8 mouse cellular contexts compared by ENCODE assay signal in the genomic region with DNA sequence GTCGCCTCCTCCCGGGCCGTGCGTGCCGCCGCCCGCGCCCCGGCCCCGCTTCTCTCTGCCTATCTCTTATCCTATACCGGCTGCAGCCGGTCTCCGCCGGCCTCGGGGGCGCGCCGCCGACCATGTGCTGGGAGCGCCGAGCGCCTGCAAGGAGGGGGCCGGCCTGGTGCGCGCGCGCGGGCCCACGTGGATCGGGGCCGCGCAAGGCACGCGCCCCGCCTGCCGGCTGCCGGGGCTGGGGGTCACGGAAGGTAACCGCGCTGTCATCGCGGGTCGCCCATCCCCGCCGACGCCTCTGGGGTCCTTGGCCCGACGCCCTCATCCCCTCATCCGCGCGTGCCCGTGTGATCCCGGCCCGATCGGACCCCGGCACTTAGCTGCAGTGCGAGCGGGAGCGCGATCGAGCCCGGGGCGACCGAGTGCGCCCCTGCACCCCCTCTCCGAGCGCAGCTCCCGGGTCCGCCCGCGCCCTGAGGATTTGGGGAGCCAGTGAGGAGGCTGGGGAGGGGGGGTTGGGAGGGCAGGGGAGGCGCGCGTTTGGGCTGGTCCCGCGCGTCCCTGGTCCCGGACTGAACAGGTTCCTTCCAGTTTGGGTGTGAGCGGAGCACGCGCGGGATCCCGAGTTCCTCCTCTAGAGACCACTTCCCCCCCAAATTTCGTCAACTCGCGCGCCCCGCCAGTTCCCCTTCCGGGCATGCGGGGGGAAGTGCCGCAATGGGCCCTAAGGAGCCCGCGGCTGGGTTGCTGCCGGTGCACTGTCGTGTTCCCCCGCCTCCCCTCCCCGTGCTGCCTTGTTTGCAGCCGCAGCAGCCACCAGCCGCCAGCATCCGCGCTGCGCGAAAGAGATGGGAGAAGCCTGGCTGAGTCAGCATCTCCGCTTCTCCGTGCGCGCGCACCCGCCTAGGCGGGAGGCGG. TPM values are rescaled to one million over a fixed set of nuclear protein-coding genes. Genes with fewer than 3 reads are reported as not detected.
A peak's percentile ranks its signal among the peaks of the same experiment; 100 is the strongest.
DNase-seq lines count a peak whose midpoint lies in the region; ATAC-seq and TF ChIP-seq lines count a peak whose summit lies in the region.

A gene (plus strand): TSS at position 204 of the 915 bp plus-strand sequence.
A gene (minus strand): TSS at position 428 of the 915 bp plus-strand sequence.

- H3K4me2 ChIP-seq in forebrain, postnatal 0 days (ENCODE audit: low read depth) = peak within 1 kb of the TSS; percentile 89
- H3K4me2 ChIP-seq in lung, embryonic 15.5 days = peak within 1 kb of the TSS; percentile 98

- H3K27ac ChIP-seq in MEL (ENCODE audit: control insufficient read depth, low read depth, low read length) = peak within 1 kb of the TSS; percentile 96
- peak within 1 kb of the TSS; percentile 97 for H3K27ac ChIP-seq in forebrain, postnatal 0 days (ENCODE audit: low read depth, low read length)
- H3K27ac ChIP-seq in lung, embryonic 15.5 days = peak within 1 kb of the TSS; percentile 85
- peak within 1 kb of the TSS; percentile 82 for H3K27ac ChIP-seq in olfactory bulb, adult 2 months (ENCODE audit: insufficient read depth, low read depth, low read length)

- ATAC-seq in forebrain, postnatal 0 days = peak; percentile 89
- ATAC-seq in lung, embryonic 15.5 days (ENCODE audit: borderline replicate concordance, extremely low read depth, low FRiP score, low TSS enrichment) = peak; percentile 85

- no peaks in the 10 kb centered on the region for H3K27me3 ChIP-seq in MEL (ENCODE audit: control insufficient read depth in 1 of 2, insufficient read depth in 2 of 2, low read length in 2 of 2)
- H3K27me3 ChIP-seq in forebrain, postnatal 0 days (ENCODE audit: insufficient read depth, low read length) = 0 out of 2 replicates have a peak, but pooled peaks cover 5% of the 10 kb centered on the region
- no peaks in the 10 kb centered on the region for H3K27me3 ChIP-seq in lung, embryonic 15.5 days

- no peaks in the 10 kb centered on the region for H3K9me3 ChIP-seq in MEL (replicated peaks; ENCODE audit: insufficient read depth, low read length)
- no peaks in the 10 kb centered on the region for H3K9me3 ChIP-seq in forebrain, postnatal 0 days (ENCODE audit: low read length)
- no peaks in the 10 kb centered on the region for H3K9me3 ChIP-seq in lung, embryonic 15.5 days

- peak; percentile 97 for DNase-seq in MEL (ENCODE audit: low read depth, low spot score)
- DNase-seq in cerebellum, adult 18-20 months = peak; percentile 89 to 91
- peak; percentile 92 for DNase-seq in forebrain, postnatal 0 days
- peak; percentile 86 for DNase-seq in heart, postnatal 4 days
- DNase-seq in layer of hippocampus, adult 9-10 months (ENCODE audit: low spot score) = peak; percentile 65
- DNase-seq in thymus, adult 18-20 months = peak; percentile 93 to 94

- TF ChIP-seq RAD21 in MEL (IDR thresholded peaks at IDR 0.05; ENCODE audit: low read depth, low read length) = no peak

- WGBS in forebrain, postnatal 0 days = 3% methylated on average over 87 of the region's 111 CpGs
- WGBS in lung, embryonic 15.5 days = under 1% methylated on average over 105 of the region's 111 CpGs
- under 1% methylated on average over 110 of the region's 111 CpGs for WGBS in olfactory bulb, adult 2 months

- H3K79me2 ChIP-seq in MEL (ENCODE audit: control insufficient read depth, insufficient read depth, low read length, poor library complexity) = peaks cover 48% of the 10 kb centered on the region

- peak; percentile 75 to 81 for TF ChIP-seq POLR2A in MEL (IDR thresholded peaks at IDR 0.05; ENCODE audit: control insufficient read depth in 1 of 2, insufficient read depth in 1 of 2, low read depth in 1 of 2, low read length in 2 of 2, poor library complexity in 1 of 2)
- TF ChIP-seq POLR2A in olfactory bulb, adult 2 months (IDR thresholded peaks at IDR 0.05; ENCODE audit: insufficient read depth, low read depth, low read length) = peak; percentile 71; the same call in 1 of the 2 replicates

- TF ChIP-seq EP300 in MEL (IDR thresholded peaks at IDR 0.05; ENCODE audit: low read depth in 1 of 2, low read length in 2 of 2) = peak in 1 of 2 experiments; percentile 39; a peak in 2 of 4 replicates

- peak within 1 kb of the TSS; percentile 94 to 98 for H3K4me3 ChIP-seq in MEL (ENCODE audit: control insufficient read depth in 1 of 2, insufficient read depth in 1 of 2, low read depth in 2 of 2, low read length in 2 of 2)
- peak within 1 kb of the TSS; percentile 93 for H3K4me3 ChIP-seq in forebrain, postnatal 0 days (ENCODE audit: low read depth, low read length)
- peak within 1 kb of the TSS; percentile 83 for H3K4me3 ChIP-seq in lung, embryonic 15.5 days
- H3K4me3 ChIP-seq in olfactory bulb, adult 2 months (ENCODE audit: insufficient read depth, low read depth, low read length) = peak within 1 kb of the TSS; percentile 73

- H3K4me1 ChIP-seq in MEL (ENCODE audit: control insufficient read depth in 1 of 2, insufficient read depth in 2 of 2, low read length in 2 of 2) = peaks cover 28 to 48% of the 10 kb centered on the region in 2 experiments
- no peaks in the 10 kb centered on the region; the same call in 1 of the 2 replicates for H3K4me1 ChIP-seq in forebrain, postnatal 0 days (ENCODE audit: insufficient read depth)
- H3K4me1 ChIP-seq in lung, embryonic 15.5 days = peaks cover 10% of the 10 kb centered on the region; the same call in 1 of the 2 replicates
- H3K4me1 ChIP-seq in olfactory bulb, adult 2 months (ENCODE audit: control insufficient read depth, insufficient read depth, low read length) = peaks cover 2% of the 10 kb centered on the region; the same call in 1 of the 2 replicates

- TF ChIP-seq CTCF in MEL (IDR thresholded peaks at IDR 0.05 in 2 of 3, conservative IDR thresholded peaks at IDR 0.05 in 1 of 3; ENCODE audit: control insufficient read depth in 1 of 3, insufficient read depth in 1 of 3, low read depth in 2 of 3, low read length in 3 of 3, poor library complexity in 1 of 3, severe bottlenecking in 1 of 3) = 0 out of 6 replicates have a peak, but pooled peaks of 1 of the 3 experiments have one; percentile 1
- no peak; the same call in 1 of the 2 replicates for TF ChIP-seq CTCF in forebrain, postnatal 0 days (IDR thresholded peaks at IDR 0.05; ENCODE audit: low read depth)
- TF ChIP-seq CTCF in olfactory bulb, adult 2 months (IDR thresholded peaks at IDR 0.05; ENCODE audit: insufficient read depth, low read depth, low read length) = no peak

- H3K36me3 ChIP-seq in MEL (ENCODE audit: control insufficient read depth in 1 of 2, insufficient read depth in 2 of 2, low read length in 2 of 2) = peaks cover 0 to 46% of the 10 kb centered on the region in 2 experiments; a peak in 2 of 4 replicates
- no peaks in the 10 kb centered on the region for H3K36me3 ChIP-seq in forebrain, postnatal 0 days (ENCODE audit: insufficient read depth)
- H3K36me3 ChIP-seq in lung, embryonic 15.5 days = no peaks in the 10 kb centered on the region

- H3K9ac ChIP-seq in MEL (ENCODE audit: control insufficient read depth, low read depth, low read length, poor library complexity, severe bottlenecking) = peak within 1 kb of the TSS; percentile 93
- H3K9ac ChIP-seq in forebrain, postnatal 0 days = peak within 1 kb of the TSS; percentile 98
- H3K9ac ChIP-seq in lung, embryonic 15.5 days = peak within 1 kb of the TSS; percentile 79

TF ChIP-seq in MEL, 35 proteins besides CTCF, POLR2A, EP300 and RAD21 (continues in another document):
- TF ChIP-seq MXI1 (IDR thresholded peaks at IDR 0.05; ENCODE audit: low read depth, low read length) (peak; percentile 91), USF1 (IDR thresholded peaks at IDR 0.05; ENCODE audit: low read depth, low read length) (peak; percentile 62), GATA1 (IDR thresholded peaks at IDR 0.05; ENCODE audit: low read depth, low read length) (no peak; the same call in 1 of the 2 replicates), ZC3H11A (IDR thresholded peaks at IDR 0.05; ENCODE audit: low read depth, low read length) (no peak), E2F4 (IDR thresholded peaks at IDR 0.05; ENCODE audit: borderline replicate concordance, low read depth, low read length) (peak; percentile 60; the same call in 1 of the 2 replicates), SIN3A (IDR thresholded peaks at IDR 0.05; ENCODE audit: low read length) (peak; percentile 69), MAZ (IDR thresholded peaks at IDR 0.05; ENCODE audit: low read depth, low read length) (peak; percentile 82), POLR2AphosphoS5 (IDR thresholded peaks at IDR 0.05; ENCODE audit: borderline replicate concordance, low read depth, low read length) (no peak), UBTF (IDR thresholded peaks at IDR 0.05; ENCODE audit: borderline replicate concordance, insufficient read depth, low read depth, low read length) (0 out of 2 replicates have a peak, but pooled peaks have one; percentile 73), POLR2AphosphoS2 (IDR thresholded peaks at IDR 0.05; ENCODE audit: low read length) (peak; percentile 85), HCFC1 (IDR thresholded peaks at IDR 0.05; ENCODE audit: low read depth, low read length) (peak; percentile 75), TBP (IDR thresholded peaks at IDR 0.05; ENCODE audit: low read depth, low read length) (peak; percentile 72), MAFK (IDR thresholded peaks at IDR 0.05; ENCODE audit: borderline replicate concordance, low read depth, low read length) (peak; percentile 94), MAX (IDR thresholded peaks at IDR 0.05; ENCODE audit: low read length) (peak; percentile 94), NELFE (IDR thresholded peaks at IDR 0.05; ENCODE audit: low read depth, low read length) (peak; percentile 77)

RNA-seq across cellular contexts. Expression of the first gene that starts in this region (rescaled TPM):
- total RNA-seq in MEL (2012; rRNA removed) = 3.7 and 3.9 TPM in 2 replicates
- polyA plus RNA-seq in MEL (2012; ENCODE audit: insufficient read depth in 1 of 2, insufficient read length in 2 of 2, low read depth in 1 of 2, low replicate concordance in 2 of 2, missing spikeins in 1 of 2) = 1 to 10 TPM in 1 of 2 experiments, not detected in 1; 5.2 TPM
- 5.3 and 6.5 TPM in 2 replicates for total RNA-seq in forebrain, postnatal 0 days (2014; rRNA removed)
- polyA plus RNA-seq in forebrain, postnatal 0 days (2015; fragmentation: Nextera tagmentation; extraction: Ambion mirVana) = 6.9 and 7.8 TPM in 2 replicates
- 1 to 10 TPM; 5.2 to 6.1 TPM for total RNA-seq in heart, postnatal 4 days (2021)
- polyA plus RNA-seq in lung, embryonic 15.5 days (2015; fragmentation: Nextera tagmentation; extraction: Ambion mirVana) = 4.2 TPM in 2 replicates
- polyA plus RNA-seq in olfactory bulb, adult 2 months (2012; ENCODE audit: insufficient read depth, insufficient read length, low replicate concordance, missing spikeins) = not detected in 2 replicates

RNA-seq across cellular contexts. Expression of the second gene that starts in this region (rescaled TPM):
- 29.6 and 34.0 TPM in 2 replicates for total RNA-seq in MEL (2012; rRNA removed)
- 10 to 100 TPM in 1 of 2 experiments, not detected in 1; 41.6 TPM for polyA plus RNA-seq in MEL (2012; ENCODE audit: insufficient read depth in 1 of 2, insufficient read length in 2 of 2, low read depth in 1 of 2, low replicate concordance in 2 of 2, missing spikeins in 1 of 2)
- 6.8 and 9.8 TPM in 2 replicates for total RNA-seq in forebrain, postnatal 0 days (2014; rRNA removed)
- polyA plus RNA-seq in forebrain, postnatal 0 days (2015; fragmentation: Nextera tagmentation; extraction: Ambion mirVana) = 5.4 and 6.9 TPM in 2 replicates
- 10 to 100 TPM; 17.9 to 22.6 TPM for total RNA-seq in heart, postnatal 4 days (2021)
- polyA plus RNA-seq in lung, embryonic 15.5 days (2015; fragmentation: Nextera tagmentation; extraction: Ambion mirVana) = 4.4 and 4.6 TPM in 2 replicates
- polyA plus RNA-seq in olfactory bulb, adult 2 months (2012; ENCODE audit: insufficient read depth, insufficient read length, low replicate concordance, missing spikeins) = not detected in 2 replicates

Comparison
In these comparisons a context has a peak if more than half of its experiments do, and no peak if none do; other contexts are left out.
1. Peak in every context shown above with its lines: DNase-seq, ATAC-seq, H3K4me3 ChIP-seq and H3K27ac ChIP-seq.